Mouse (Mus musculus): ENCODE results near the gene Lclat1.

Lclat1 gene

GRCm38 (mm10) chr17:73087045-73087910 lies 20.5 kb upstream of the Lclat1 start:
- DNase-seq (ENCODE audit: low read depth, low spot score) = no peak

DNA sequence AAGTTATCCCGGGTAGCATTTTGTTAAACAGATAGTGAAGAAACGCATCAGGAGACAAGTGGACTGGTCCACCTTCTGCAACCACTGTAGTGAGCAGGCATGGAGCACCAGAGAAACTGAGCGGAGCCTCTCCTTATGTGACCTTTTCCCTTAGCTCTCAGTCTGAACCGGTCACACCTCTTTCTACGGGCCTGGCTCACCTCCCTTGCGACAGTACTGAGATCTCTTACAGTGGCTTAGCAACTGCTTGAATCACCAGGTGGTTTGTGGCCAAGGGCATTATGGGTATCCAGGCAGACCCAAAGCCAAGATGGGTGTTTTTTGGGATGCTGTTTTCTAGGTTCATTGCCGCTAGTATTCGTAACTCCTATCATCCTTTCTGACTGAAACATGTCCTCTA lies 16.4 kb upstream of the Lclat1 start:
- no peak for DNase-seq (ENCODE audit: low read depth, low spot score)

- no peak for DNase-seq (ENCODE audit: low read depth, low spot score)
These were observed 15.4 kb upstream of the Lclat1 start for GRCm38 (mm10) chr17:73092103-73093097.

DNA sequence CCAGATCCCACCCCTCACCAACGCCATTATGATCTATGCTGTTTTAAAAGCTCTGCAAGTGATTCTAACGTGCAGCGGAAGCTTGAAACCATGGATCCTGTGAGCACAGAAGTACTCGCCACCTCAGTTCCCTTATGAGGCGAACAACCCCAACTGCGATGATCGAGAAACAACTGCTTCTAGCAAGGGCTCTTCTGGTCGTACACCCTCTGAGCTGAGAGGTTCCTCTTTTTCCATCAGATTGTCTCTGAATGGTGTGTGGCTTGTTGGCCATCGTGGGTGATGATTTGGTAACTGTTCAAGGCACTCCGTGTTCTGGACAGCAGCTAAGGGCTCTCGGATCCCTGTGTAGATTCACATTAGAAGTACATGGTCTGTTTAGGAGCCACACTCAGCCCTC lies 12.7 kb upstream of the Lclat1 start:
- no peak for DNase-seq (ENCODE audit: low read depth, low spot score)

DNA sequence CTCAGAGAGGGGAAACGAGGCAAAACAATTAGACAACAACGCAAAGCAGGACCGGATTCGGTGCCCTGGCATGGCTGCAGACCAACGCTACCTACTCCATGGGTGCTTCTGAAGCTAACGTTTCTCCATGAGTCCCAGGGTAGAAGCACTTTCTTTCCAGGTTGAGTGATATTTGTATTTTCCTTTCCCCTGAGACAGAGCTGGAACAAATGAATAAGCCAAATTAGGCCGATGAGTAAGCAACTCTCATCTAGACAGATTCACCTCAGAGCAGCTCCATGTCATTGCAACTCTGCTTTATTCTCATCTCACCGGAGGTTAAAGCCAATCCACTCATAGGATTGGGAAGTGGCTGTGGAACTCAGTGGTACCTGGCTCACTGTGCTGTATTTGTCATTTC lies 12.2 kb upstream of the Lclat1 start:
- no peak for DNase-seq (ENCODE audit: low read depth, low spot score)

DNA sequence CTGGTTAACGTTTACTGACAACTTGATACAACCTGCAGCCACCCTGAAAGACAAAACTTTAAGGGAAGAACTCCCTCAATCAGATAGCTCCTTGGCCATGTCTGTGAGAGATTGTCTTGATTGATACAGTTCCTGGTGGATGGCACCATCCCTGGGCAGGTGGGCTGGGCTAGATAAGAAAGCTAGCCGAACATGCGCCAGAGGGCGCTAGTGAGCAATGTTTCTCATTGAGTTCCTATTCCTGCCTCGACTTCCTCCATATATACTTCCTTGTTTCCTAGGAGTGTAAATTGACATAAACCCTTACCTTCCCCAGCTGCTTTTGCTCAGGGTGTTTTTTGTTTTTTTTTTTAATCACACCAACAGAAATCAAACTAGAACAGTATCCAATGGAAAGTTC lies 11.3 kb upstream of the Lclat1 start:
- peak; percentile 42 for DNase-seq (ENCODE audit: low read depth, low spot score)

- no peak for DNase-seq (ENCODE audit: low read depth, low spot score)
These were observed 9.1 kb upstream of the Lclat1 start for GRCm38 (mm10) chr17:73098636-73099035.

GRCm38 (mm10) chr17:73100396-73100795 lies 7.4 kb upstream of the Lclat1 start:
- DNase-seq (ENCODE audit: low read depth, low spot score) = no peak

DNA sequence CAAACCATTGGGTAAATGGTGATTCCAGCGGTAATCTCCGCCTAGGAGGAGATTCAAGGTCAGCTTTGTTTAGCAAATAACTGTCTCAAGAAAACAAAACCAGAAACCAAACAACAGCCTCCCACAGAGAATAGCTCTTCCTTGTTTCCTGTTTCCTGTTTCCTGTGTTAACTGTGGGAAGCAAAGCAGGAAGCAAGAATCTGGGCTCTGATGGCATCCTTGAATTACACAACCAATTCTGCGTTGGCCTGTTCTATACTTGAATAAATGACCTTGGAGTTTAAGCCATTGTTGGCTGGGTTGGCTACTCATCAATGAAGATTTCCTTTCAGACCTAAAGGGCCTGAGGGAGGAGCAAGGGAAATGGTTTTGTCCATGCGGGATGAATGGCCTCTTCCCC lies 5.2 kb upstream of the Lclat1 start:
- no peak for DNase-seq (ENCODE audit: low read depth, low spot score)

GRCm38 (mm10) chr17:73108170-73108887 lies 544 bp downstream of the Lclat1 start:
- DNase-seq (ENCODE audit: low read depth, low spot score) = peak; percentile 17

GRCm38 (mm10) chr17:73108888-73109259 lies 1.1 kb downstream of the Lclat1 start:
- DNase-seq (ENCODE audit: low read depth, low spot score) = no peak

- DNase-seq (ENCODE audit: low read depth, low spot score) = no peak
These were observed 4.3 kb downstream of the Lclat1 start for GRCm38 (mm10) chr17:73112128-73112527.

DNA sequence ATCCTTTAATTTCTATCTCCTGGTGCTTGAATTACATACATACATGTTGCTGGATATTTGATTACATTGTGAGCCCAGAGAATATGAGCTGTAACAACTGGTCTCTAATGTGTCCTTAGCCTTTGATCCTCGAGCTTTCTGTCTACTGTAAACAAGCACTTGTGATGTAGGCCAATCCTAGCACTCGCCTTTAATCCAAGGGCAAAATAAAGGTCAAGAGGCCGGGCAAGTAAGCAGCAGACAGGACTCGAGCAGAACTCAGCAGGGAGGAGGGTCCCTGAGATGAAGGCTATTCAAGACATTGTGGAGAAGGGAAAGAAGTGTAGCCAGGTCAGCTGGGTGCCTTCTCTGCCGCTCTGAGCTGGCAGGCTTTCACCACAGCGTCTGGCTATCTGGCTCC lies 4.8 kb downstream of the Lclat1 start:
- DNase-seq (ENCODE audit: low read depth, low spot score) = no peak

DNA sequence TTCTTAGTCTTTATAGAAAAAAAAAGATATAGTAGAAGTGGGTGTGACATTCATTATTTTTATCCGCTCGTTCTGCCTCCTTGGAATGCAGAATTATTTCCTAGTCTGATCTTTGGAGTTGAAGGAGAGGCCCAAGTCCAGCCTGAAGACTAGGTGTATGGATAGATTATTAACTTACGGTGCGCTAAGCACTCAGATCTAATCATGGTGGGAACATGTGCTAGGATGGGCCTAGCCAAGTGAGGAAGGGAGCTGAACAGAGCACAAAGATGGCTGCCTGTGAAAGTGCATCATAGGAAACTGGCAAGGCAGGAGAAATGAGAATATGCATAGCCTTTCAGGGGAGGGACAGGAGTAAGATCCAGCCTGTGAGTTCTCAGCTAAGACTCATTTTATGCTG lies 5.4 kb downstream of the Lclat1 start:
- no peak for DNase-seq (ENCODE audit: low read depth, low spot score)

DNA sequence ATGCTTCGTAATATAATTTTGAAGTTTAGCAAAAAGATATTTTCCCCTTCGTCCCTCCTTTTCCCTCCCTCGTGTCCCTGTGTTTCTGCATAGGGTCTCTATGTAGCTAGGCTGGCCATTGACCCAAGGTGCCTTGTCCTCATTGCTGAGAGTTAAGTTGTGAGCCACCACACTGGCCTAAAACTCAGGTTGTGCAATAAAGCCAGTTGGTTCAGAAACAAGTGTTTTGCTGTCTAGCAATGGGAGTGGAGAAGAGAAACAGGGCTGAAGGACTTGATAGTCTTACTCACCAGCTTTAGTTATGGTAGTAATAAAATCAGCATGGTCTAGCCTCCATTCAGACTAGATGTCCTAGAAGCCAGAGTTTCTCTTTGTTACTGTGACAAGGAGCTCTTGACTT lies 10.3 kb downstream of the Lclat1 start:
- DNase-seq (ENCODE audit: low read depth, low spot score) = no peak

DNA sequence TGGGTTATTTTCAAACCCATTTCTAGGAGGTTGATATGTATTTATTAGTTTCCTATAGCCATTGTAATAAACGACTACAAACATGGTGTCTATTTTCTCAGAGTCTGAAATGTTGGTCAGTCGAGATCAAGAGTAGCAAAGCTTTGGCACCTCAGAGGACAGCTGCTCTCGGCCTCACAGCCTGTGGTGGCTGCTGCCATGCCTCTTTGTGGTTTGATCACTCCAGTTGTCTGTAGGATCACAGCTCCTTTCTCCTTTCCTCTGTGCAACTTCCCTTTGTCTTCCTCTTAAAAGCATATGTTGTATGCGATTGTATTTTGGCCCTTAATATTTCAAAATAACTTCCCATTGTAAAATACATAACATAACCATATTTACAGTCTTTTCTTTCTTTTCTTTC lies 10.9 kb downstream of the Lclat1 start:
- no peak for DNase-seq (ENCODE audit: low read depth, low spot score)

GRCm38 (mm10) chr17:73119150-73119549 lies 11.4 kb downstream of the Lclat1 start:
- no peak for DNase-seq (ENCODE audit: low read depth, low spot score)

DNA sequence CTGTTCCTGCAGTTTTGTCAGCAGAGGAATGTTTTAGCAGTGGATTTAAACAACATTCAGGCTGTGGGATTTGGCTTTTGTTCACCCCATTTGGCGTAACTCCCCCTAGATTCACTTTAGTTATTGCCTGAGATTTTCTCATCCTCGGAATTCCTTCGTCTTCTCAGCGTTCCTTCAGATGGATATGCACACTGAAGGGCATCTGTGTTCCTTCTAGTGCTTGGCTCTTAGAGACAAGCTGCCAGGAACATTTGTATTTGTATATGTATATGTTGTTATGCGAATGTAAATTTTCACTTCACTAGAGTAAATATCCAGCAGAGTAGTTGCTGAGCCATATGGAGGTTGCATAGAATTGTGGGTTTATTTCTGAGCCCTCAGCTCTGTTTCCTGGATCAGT lies 12.8 kb downstream of the Lclat1 start:
- DNase-seq (ENCODE audit: low read depth, low spot score) = no peak

DNA sequence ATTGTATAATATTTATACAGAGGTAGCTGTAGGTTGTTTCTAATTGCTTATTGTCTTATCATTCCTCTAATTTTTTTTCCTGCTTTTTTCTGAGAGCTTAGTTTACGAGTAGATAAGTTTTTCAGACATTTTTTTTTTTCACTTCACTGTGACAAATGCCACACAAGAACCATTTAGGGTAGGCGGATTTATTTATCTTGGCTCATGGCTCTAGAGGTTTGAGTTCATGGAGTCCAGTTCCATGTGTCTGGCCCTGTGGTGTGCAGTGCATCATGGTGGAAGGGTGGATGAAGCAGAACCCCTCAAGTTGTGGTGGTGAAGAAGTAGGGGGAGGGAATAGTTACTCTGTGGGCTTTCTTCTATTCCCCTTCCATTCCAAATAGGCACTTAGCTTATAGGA lies 13.9 kb downstream of the Lclat1 start:
- DNase-seq (ENCODE audit: low read depth, low spot score) = no peak

GRCm38 (mm10) chr17:73126349-73126748 lies 18.6 kb downstream of the Lclat1 start:
- DNase-seq (ENCODE audit: low read depth, low spot score) = no peak

DNA sequence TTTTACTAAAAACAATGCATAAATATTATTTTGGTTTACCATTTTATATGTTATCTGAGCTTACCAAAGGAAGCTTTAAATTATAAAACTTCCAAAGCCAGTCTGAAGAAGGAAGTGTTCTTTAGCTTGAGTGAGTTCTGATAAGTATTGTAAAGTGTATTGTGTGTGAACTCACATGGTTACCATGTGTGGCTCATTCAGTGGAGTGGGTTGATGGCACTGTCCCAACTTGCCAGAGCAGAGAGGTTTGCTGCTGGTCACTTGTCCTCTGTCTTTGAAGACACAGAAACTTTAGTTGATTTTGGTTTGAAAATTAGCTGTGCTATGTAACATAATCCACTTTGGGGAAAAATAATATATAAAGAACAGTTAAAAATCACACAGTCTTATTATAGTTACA lies 19.1 kb downstream of the Lclat1 start:
- DNase-seq (ENCODE audit: low read depth, low spot score) = no peak

Measured in c-Kit-negative CD71-positive TER-119-positive erythroid progenitor cells, embryonic 14.5 days (primary cell).